Mouse (Mus musculus): ENCODE results near the gene Scn8a. TPM values are rescaled to one million over a fixed set of nuclear protein-coding genes. Genes with fewer than 3 reads are reported as not detected.

Scn8a gene
- polyA plus RNA-seq, 1 experiment from 2014 or later: 0.63 TPM

DNA sequence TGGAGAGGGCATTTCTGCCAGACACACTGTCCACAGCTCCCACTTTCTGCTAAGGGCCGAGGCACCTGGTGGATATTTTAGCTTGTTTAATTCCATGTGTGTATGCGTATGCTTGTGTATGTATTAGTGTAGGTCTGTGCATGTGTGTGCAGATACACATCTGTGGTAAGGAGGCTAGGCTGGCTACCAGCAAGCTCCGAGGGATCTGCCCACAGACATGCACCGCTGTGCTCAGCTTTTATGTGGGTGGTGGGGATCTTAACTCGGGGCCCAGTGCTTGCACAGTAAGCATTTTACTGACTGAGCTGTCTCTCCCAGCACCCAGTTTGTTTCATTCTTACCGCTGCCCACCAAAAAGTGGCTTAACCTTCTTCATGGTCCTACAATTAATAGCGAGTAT lies 137.6 kb downstream of the Scn8a start:
- H3K9me3 ChIP-seq (ENCODE audit: low read length): no peaks in the 10 kb centered on the region
- no peak overlapping the region for H3K4me3 ChIP-seq (ENCODE audit: low read depth, low read length)
- ATAC-seq (no peak), DNase-seq (no peak)
- 64% methylated on average over 7 of the region's 7 CpGs for WGBS (ENCODE audit: insufficient replicate concordance)
- no peak overlapping the region for H3K9ac ChIP-seq (replicated peaks)
- no peak overlapping the region for H3K4me2 ChIP-seq (ENCODE audit: low read depth, low read length)
- 0 out of 2 replicates have a peak, but pooled peaks cover 9% of the 10 kb centered on the region for H3K27me3 ChIP-seq (ENCODE audit: insufficient read depth, low read length)
- no peak for TF ChIP-seq EP300 (IDR thresholded peaks at IDR 0.05; ENCODE audit: low read depth)
- H3K4me1 ChIP-seq (ENCODE audit: insufficient read depth): no peaks in the 10 kb centered on the region
- no peak overlapping the region for H3K27ac ChIP-seq (ENCODE audit: low read depth)
- H3K36me3 ChIP-seq (replicated peaks; ENCODE audit: insufficient read depth, low read length): no peaks in the 10 kb centered on the region

DNA sequence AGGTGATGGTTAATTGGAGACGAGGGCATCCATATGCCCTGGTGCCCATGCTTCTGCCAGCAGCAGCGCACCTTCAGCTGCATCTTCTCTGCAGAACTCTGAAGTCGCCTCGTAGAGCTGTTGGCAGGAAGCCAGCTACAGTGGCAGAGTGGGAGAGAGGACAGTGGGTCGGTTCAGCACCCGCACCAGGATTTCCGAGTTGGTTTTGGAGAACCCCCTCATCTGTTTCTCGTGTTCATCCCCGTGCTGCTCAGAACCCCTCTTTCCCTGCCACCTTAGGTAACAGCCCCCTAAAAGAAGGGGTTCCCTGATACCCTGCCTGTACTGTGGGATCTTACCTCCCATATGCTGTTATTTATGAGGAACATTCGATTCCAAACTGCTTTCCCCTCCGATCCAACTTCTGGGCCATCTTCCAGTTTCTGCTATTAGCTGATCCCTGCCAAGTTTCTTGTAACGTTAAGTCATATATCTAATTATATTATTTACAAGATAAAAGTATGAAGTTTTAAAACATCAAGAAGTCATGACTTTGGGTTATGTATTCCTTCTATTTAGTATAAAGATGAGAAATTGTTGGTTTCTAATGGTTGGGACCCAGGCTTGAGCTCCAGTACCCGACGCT lies 138.8 kb downstream of the Scn8a start:
- ATAC-seq (no peak), DNase-seq (no peak)
- Histone ChIP-seq H3K4me1 (ENCODE audit: insufficient read depth) (no peaks in the 10 kb centered on the region), H3K9me3 (ENCODE audit: low read length) (no peaks in the 10 kb centered on the region), H3K27me3 (ENCODE audit: insufficient read depth, low read length) (0 out of 2 replicates have a peak, but pooled peaks cover 9% of the 10 kb centered on the region), H3K4me2 (ENCODE audit: low read depth, low read length) (no peak overlapping the region), H3K36me3 (replicated peaks; ENCODE audit: insufficient read depth, low read length) (no peaks in the 10 kb centered on the region), H3K9ac (replicated peaks) (no peak overlapping the region), H3K27ac (ENCODE audit: low read depth) (no peak overlapping the region), H3K4me3 (ENCODE audit: low read depth, low read length) (no peak overlapping the region)
- TF ChIP-seq EP300 (IDR thresholded peaks at IDR 0.05; ENCODE audit: low read depth) (no peak), CTCF (IDR thresholded peaks at IDR 0.05; ENCODE audit: low read depth) (no peak)
- WGBS (ENCODE audit: insufficient replicate concordance): 81% methylated on average over 14 of the region's 14 CpGs

- Histone ChIP-seq H3K4me2 (ENCODE audit: low read depth, low read length) (no peak overlapping the region), H3K27me3 (ENCODE audit: insufficient read depth, low read length) (0 out of 2 replicates have a peak, but pooled peaks cover 5% of the 10 kb centered on the region), H3K27ac (ENCODE audit: low read depth) (no peak overlapping the region), H3K4me3 (ENCODE audit: low read depth, low read length) (no peak overlapping the region), H3K36me3 (replicated peaks; ENCODE audit: insufficient read depth, low read length) (no peaks in the 10 kb centered on the region), H3K9me3 (ENCODE audit: low read length) (no peaks in the 10 kb centered on the region), H3K4me1 (ENCODE audit: insufficient read depth) (no peaks in the 10 kb centered on the region), H3K9ac (replicated peaks) (no peak overlapping the region)
- 75% methylated on average over 6 of the region's 6 CpGs for WGBS (ENCODE audit: insufficient replicate concordance)
- TF ChIP-seq EP300 (IDR thresholded peaks at IDR 0.05; ENCODE audit: low read depth) (no peak), CTCF (IDR thresholded peaks at IDR 0.05; ENCODE audit: low read depth) (no peak)
- DNase-seq (no peak), ATAC-seq (no peak)
Measured at GRCm38 (mm10) chr15:101011352-101011751, 141.7 kb downstream of the Scn8a start.

DNA sequence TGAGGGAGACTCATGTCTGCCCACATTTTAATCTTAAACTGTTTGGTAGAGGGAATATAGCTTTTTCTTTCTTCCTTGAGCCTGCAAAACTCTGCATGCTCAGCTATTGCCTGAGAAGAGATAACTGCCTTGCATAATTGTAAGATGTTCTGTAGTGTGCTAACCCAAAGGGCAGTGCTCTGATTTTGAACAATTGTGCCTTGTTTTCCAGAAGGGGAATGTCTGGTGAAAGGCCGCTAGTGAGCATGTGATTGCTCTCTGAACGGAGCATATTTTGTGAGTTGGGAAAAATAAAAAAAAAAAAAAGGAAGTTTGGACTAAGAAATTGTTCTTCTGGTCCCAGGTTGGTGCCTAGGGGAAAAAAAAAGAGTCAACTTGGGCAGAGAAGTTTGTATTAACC lies 159.3 kb downstream of the Scn8a start:
- ATAC-seq: no peak
- no peaks in the 10 kb centered on the region for H3K9me3 ChIP-seq (ENCODE audit: low read length)
- no peak overlapping the region for H3K4me3 ChIP-seq (ENCODE audit: low read depth, low read length)
- H3K27ac ChIP-seq (ENCODE audit: low read depth): no peak overlapping the region
- H3K36me3 ChIP-seq (replicated peaks; ENCODE audit: insufficient read depth, low read length): no peaks in the 10 kb centered on the region
- H3K9ac ChIP-seq (replicated peaks): no peak overlapping the region
- no peaks in the 10 kb centered on the region for H3K4me1 ChIP-seq (ENCODE audit: insufficient read depth)
- no peak for TF ChIP-seq CTCF (IDR thresholded peaks at IDR 0.05; ENCODE audit: low read depth)
- TF ChIP-seq EP300 (IDR thresholded peaks at IDR 0.05; ENCODE audit: low read depth): no peak
- WGBS (ENCODE audit: insufficient replicate concordance): 67% methylated on average over 2 of the region's 2 CpGs
- DNase-seq: no peak
- peaks cover 10% of the 10 kb centered on the region; the same call in 1 of the 2 replicates for H3K27me3 ChIP-seq (ENCODE audit: insufficient read depth, low read length)
- no peak overlapping the region for H3K4me2 ChIP-seq (ENCODE audit: low read depth, low read length)

GRCm38 (mm10) chr15:101039651-101040050 lies 170.0 kb downstream of the Scn8a start:
- H3K36me3 ChIP-seq (replicated peaks; ENCODE audit: insufficient read depth, low read length): no peaks in the 10 kb centered on the region
- WGBS (ENCODE audit: insufficient replicate concordance): 36% methylated on average over 17 of the region's 17 CpGs
- peaks cover 59% of the 10 kb centered on the region for H3K27me3 ChIP-seq (ENCODE audit: insufficient read depth, low read length)

GRCm38 (mm10) chr15:101041966-101042365 lies 172.3 kb downstream of the Scn8a start:
- H3K4me2 ChIP-seq (ENCODE audit: low read depth, low read length): no peak overlapping the region
- peaks cover 82% of the 10 kb centered on the region for H3K27me3 ChIP-seq (ENCODE audit: insufficient read depth, low read length)
- no peak overlapping the region for H3K27ac ChIP-seq (ENCODE audit: low read depth)
- WGBS (ENCODE audit: insufficient replicate concordance): 55% methylated on average over 6 of the region's 6 CpGs
- peaks cover 5% of the 10 kb centered on the region; the same call in 1 of the 2 replicates for H3K4me1 ChIP-seq (ENCODE audit: insufficient read depth)
- H3K36me3 ChIP-seq (replicated peaks; ENCODE audit: insufficient read depth, low read length): no peaks in the 10 kb centered on the region
- ATAC-seq: no peak
- no peak overlapping the region for H3K9ac ChIP-seq (replicated peaks)
- H3K9me3 ChIP-seq (ENCODE audit: low read length): no peaks in the 10 kb centered on the region
- H3K4me3 ChIP-seq (ENCODE audit: low read depth, low read length): no peak overlapping the region
- DNase-seq: no peak
- TF ChIP-seq EP300 (IDR thresholded peaks at IDR 0.05; ENCODE audit: low read depth) (no peak), CTCF (IDR thresholded peaks at IDR 0.05; ENCODE audit: low read depth) (no peak)

More at GRCm38 (mm10) chr15:101039651-101040050, 170.0 kb downstream of the Scn8a start:
- Histone ChIP-seq H3K4me1 (ENCODE audit: insufficient read depth) (no peaks in the 10 kb centered on the region), H3K4me3 (ENCODE audit: low read depth, low read length) (no peak overlapping the region), H3K9me3 (ENCODE audit: low read length) (no peaks in the 10 kb centered on the region), H3K9ac (replicated peaks) (no peak overlapping the region), H3K27ac (ENCODE audit: low read depth) (no peak overlapping the region), H3K4me2 (ENCODE audit: low read depth, low read length) (no peak overlapping the region)
- no peak for ATAC-seq
- DNase-seq: no peak
- TF ChIP-seq CTCF (IDR thresholded peaks at IDR 0.05; ENCODE audit: low read depth) (peak; percentile 49), EP300 (IDR thresholded peaks at IDR 0.05; ENCODE audit: low read depth) (no peak)
